Mouse (Mus musculus): Measurements from ENCODE around the gene Cdhr5. TPM values are rescaled to one million over a fixed set of nuclear protein-coding genes. Genes with fewer than 3 reads are reported as not detected.

The Cdhr5 gene
- polyA plus RNA-seq (2012; rRNA removed) = 0.07 TPM in 1 of 2 replicates, not detected in the other

GRCm38 (mm10) chr7:141276546-141276945, at the start of gene Cdhr5:
TSS of gene Cdhr5 (minus strand) at chr7:141276786.
- DNase-seq (ENCODE audit: low spot score) = no peak

DNA sequence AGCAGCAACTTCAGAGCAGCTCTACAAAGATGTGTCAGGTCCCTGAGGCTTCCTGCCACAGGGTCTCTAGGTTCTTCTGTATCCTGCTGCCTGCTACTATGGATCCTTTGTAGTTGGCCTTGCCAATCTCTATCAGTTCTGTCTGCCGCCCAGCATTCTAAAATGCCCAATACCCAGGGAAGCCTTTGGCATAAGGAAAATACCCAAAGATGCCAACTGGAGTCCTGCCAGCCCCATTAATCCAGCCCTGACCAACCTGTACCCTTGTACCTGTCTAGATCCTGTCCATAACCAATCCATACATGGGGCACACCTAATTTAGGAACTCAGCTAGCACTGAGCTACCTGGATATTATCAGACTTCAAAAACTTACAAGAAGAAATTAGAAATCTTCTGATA, 48.1 kb upstream of the Cdhr5 start:
- DNase-seq (ENCODE audit: low spot score) = no peak

- no peak for DNase-seq (ENCODE audit: low spot score)
These were observed 42.9 kb upstream of the Cdhr5 start for GRCm38 (mm10) chr7:141319446-141319845.

DNA sequence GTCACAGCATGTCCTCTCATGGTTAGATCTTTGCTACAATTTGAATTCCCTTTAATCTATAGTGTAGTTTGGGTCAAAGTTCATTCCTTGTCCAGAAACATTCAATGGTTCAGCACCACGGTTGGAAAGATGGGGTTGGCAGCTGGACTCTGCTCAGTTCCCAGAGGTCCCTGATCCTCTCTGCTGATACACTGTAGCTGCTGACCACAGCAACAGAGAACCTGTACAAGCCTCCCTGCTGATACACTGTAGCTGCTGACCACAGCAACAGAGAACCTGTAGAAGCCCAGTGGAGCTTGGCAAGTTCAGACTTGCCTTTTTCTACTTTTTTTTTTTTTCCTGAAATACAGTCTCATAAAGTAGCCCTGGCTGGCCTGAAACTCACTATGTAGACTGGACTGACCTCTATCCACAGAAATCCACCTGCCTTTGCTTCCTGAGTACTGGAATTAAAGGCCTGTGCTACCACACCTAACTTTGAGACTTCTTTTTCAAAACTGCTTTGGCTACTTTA, 41.1 kb upstream of the Cdhr5 start:
- DNase-seq (ENCODE audit: low spot score) = no peak

- DNase-seq (ENCODE audit: low spot score) = no peak
These were observed 39.4 kb upstream of the Cdhr5 start for GRCm38 (mm10) chr7:141315974-141316373.

- DNase-seq (ENCODE audit: low spot score) = no peak
These were observed 38.5 kb upstream of the Cdhr5 start for GRCm38 (mm10) chr7:141315076-141315475.

- DNase-seq (ENCODE audit: low spot score) = no peak
These were observed 37.8 kb upstream of the Cdhr5 start for GRCm38 (mm10) chr7:141314416-141314815.

DNA sequence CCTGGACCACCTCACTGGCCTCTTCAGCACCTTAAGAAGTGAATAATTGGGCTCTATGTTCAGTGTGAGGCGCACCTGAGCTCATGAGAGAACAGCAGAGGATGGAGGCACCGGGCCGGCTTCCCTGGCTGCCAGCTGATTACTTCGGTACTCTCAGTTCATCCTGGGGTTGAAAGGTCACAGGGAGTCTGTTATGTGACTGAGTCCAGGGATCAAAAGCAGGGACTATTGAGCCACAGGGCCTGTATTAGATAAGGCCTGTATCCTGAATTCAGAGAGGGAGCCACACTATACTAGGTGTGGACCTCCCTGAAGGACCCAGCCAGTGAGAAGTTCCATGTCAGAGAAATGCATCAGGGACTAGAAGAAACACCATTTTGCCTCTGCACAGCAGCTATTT, 28.0 kb upstream of the Cdhr5 start:
- DNase-seq (ENCODE audit: low spot score) = no peak

DNA sequence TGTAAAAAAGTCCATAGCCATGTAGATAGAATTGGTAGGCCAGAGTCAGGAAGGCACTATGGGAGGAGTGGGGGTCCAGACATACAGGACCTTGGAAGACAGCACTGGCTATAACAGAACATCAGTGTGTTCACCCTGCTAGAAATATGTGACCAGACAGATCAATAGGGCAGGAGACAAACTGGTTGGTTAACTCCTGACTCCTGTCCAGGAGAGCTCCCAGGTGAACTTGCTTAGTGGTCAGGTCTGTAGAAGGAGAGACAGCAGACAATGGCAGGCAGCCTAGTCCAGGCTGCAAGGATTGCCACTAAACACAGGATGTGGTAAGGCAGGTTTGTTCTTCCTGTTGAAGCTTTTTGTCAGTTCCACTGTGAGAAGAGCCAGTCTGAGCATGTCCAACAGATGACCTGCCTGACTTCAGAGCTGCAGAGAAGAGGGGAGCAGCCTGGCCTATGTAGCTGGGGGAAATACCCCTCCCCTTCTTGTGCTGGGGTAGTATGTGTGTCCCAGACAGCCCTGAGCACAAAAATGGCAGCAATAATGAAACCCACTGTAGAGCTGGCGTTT, 26.2 kb upstream of the Cdhr5 start:
- DNase-seq (ENCODE audit: low spot score) = peak; percentile 19

- no peak for DNase-seq (ENCODE audit: low spot score)
These were observed 24.8 kb upstream of the Cdhr5 start for GRCm38 (mm10) chr7:141301386-141301785.

DNA sequence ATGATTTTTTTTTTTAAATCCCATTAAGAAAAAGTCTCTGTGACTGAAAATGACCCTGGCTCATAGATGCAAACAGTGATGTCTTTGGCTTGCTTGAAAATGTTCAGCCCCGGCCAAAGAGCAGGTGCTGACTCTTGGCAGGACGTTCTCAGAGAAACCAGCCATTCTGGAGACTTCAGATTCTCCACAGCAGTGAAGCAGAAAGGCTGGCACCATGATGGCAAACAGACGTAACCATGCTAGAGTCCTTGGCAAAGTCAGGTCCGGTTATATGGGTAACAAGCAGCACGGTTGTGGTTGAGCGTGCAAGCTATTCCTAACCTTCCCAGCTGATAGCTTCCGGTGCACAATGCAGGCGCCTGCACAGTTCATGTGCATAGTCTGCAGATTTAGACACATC, 22.6 kb upstream of the Cdhr5 start:
- no peak for DNase-seq (ENCODE audit: low spot score)

- DNase-seq (ENCODE audit: low spot score) = no peak
These were observed 21.5 kb upstream of the Cdhr5 start for GRCm38 (mm10) chr7:141297926-141298650.

DNA sequence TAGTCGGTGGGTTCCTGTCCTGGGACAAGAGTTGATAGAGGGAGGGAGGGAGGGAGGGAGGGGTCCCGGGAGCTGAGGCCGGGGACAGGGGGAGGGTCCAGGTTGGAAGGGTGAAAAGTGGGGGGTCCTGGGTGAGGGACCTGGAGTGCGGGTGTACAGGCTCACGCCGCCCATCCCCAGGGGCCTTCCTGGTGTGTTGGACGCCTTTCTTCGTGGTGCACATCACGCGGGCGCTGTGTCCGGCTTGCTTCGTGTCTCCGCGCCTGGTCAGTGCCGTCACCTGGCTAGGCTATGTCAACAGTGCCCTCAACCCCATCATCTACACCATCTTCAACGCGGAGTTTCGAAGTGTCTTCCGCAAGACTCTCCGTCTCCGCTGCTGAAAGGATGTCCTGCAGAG, 17.9 kb upstream of the Cdhr5 start:
- peak; percentile 16 for DNase-seq (ENCODE audit: low spot score)

- DNase-seq (ENCODE audit: low spot score) = peak; percentile 26
These were observed 17.4 kb upstream of the Cdhr5 start for GRCm38 (mm10) chr7:141293852-141294471.

GRCm38 (mm10) chr7:141292583-141293388, 16.2 kb upstream of the Cdhr5 start:
- DNase-seq (ENCODE audit: low spot score) = no peak

DNA sequence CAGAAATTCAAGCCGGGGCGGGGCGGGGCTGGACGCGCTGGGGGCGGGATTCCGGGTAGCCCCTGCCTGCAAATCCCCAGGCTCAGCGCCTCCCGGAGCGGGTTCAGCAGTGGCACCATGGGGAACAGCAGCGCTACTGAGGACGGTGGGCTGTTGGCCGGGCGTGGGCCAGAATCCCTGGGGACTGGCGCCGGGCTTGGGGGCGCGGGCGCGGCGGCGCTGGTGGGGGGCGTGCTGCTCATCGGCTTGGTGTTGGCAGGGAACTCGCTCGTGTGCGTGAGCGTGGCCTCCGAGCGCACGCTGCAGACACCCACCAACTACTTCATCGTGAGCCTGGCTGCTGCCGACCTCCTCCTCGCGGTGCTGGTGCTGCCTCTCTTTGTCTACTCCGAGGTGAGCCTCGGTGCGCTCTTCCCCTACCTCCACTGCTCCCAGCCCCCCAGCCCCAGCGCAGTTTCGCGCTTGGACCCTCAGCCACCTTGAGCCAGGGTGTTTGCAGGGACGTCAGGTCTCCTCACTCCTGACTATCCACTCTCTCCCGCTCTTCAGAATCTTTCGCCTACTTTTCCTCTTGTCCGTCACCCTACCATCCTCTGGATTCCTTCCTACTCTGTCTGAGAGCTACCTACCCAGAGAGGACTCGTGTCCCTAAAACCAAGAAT, 15.5 kb upstream of the Cdhr5 start, which contains the start of gene Drd4:
Gene Drd4, plus strand, starts transcription at position 86 of the 662 bp plus-strand sequence.
- DNase-seq (ENCODE audit: low spot score) = no peak

GRCm38 (mm10) chr7:141288042-141288441, 11.5 kb upstream of the Cdhr5 start:
- no peak for DNase-seq (ENCODE audit: low spot score)

DNA sequence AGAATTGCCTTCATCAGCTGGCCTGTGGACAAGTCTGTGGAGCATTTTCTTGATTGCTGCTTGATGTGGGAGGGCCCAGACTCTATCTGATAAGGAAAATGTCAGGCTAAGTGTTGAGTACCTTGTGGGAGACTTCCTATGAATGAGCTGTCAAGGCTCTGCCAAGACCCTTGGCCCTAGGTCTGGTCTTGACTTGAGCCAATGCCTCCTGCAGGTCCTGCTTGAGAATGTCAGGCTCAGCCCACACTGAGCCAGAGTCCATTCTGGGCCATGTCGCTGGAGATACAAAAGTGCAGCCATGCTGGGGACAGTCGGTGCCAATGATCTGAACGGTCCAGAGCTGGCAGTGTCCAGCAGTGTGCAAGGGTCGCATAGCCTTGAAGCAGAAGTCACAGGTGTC, 6.2 kb upstream of the Cdhr5 start:
- DNase-seq (ENCODE audit: low spot score) = no peak

DNA sequence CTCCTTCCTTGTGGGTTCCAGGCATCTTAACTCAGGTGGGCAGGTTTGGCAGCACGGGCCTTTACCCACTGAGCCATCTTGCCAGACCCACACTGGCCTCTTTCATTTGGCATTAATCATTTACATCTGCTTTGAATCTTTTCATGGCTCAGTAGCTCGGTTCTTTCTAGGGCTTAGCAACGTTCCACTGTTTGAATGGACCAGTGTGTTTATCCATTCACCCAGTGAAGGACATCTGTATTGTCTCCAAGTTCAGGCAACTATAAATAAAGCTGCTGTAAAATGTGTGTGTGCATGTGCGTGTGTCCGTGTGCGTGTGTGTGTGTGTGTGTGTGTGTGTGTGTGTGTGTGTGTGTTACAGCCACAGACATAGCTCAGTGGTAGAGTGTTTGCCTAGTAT, 4.9 kb upstream of the Cdhr5 start:
- no peak for DNase-seq (ENCODE audit: low spot score)

DNA sequence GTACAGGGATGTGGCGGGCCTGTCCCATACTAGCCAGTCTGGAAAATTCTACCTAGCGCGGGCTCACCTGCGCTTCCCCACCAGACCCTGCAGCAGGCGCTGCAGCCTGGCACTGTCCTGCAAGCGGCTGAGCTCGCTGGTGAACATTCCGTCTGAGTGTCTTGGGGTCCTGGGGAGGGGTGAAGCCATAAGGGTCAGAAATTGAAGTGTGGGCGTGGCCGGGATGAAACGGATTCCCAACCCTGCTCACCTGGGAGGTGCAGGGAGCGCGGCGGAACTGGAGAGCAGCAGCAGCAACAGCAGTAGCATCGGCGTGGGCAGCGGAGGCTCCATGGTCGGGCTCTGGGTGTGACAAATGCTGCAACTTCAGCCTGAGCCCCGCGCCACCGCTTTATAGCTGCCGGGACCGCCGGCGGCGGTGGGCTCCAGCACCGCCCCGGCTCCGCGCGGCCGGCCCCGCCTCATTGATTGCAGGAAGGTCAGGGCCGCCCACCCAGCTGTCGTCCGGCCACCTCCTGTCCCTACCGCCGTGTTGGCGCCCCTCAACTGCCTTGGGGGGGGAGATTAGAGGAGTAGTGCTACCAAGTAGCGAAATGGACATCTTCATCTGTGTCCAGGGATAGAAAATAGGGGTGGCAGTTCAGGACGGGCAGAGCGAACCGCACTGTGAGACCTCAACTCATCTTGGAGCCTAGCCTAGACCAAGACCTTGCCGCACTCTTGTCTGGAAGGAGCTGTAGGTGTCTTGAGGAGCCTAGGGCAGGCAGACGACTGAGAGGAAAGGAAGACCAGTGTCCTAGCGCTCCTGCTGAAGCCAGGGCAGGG, 2.4 kb upstream of the Cdhr5 start, which contains the start of gene Sct:
Gene Sct, minus strand, starts transcription at position 368 of the 825 bp plus-strand sequence.
- DNase-seq (ENCODE audit: low spot score) = no peak

Data from urinary bladder, adult 2 months (tissue).